Mouse (Mus musculus) brain, embryonic 14.5 days (tissue): Measurements from ENCODE around the gene Ddx31. TPM values are rescaled to one million over a fixed set of nuclear protein-coding genes. Genes with fewer than 3 reads are reported as not detected.

Source experiments
- DNase-seq: peaks from one replicate; pipeline ENCODE4 v3.0.0-alpha.2; 2011; ENCODE audit warnings: low read depth
- CTCF ChIP-seq: fragments of 200-500 bp; IDR thresholded peaks from 2 replicates; pipeline ENCODE4 v1.5.1; 2012; ENCODE audit warnings: inconsistent platforms, mild to moderate bottlenecking, moderate library complexity, borderline replicate concordance; ENCODE audit not compliant: insufficient read depth, insufficient read length; ENCODE audit errors: extremely low read depth
- POLR2A ChIP-seq: fragments of 200-500 bp; IDR thresholded peaks from 2 replicates; pipeline ENCODE4 v1.6.1; 2012; ENCODE audit warnings: mild to moderate bottlenecking, inconsistent platforms, borderline replicate concordance; ENCODE audit not compliant: poor library complexity, insufficient read depth, insufficient read length, severe bottlenecking; ENCODE audit errors: extremely low read depth
- polyA plus RNA-seq: library from polyadenylated mRNA; depleted of rRNA; stranded (reverse); fragments of >200 nt; gene quantifications from 2 replicates; pipeline ENCODE4 v1.2.3, GENCODE M21; 2012

Ddx31 gene
- polyA plus RNA-seq, 1 experiment, result 13.0 TPM

GRCm38 (mm10) chr2:28909818-28910710 is 69.9 kb downstream of the Ddx31 start:
- no peak for DNase-seq

GRCm38 (mm10) chr2:28910877-28911276 is 70.7 kb downstream of the Ddx31 start:
- no peak for DNase-seq

More at GRCm38 (mm10) chr2:28909818-28910710, 69.9 kb downstream of the Ddx31 start:
- TF ChIP-seq CTCF (no peak), POLR2A (no peak)

GRCm38 (mm10) chr2:28911331-28912038 is 71.3 kb downstream of the Ddx31 start:
- TF ChIP-seq CTCF (no peak), POLR2A (no peak)
- DNase-seq, result no peak

More at GRCm38 (mm10) chr2:28910877-28911276, 70.7 kb downstream of the Ddx31 start:
- TF ChIP-seq POLR2A (no peak), CTCF (no peak)

GRCm38 (mm10) chr2:28912039-28912700 is 72.0 kb downstream of the Ddx31 start:
- TF ChIP-seq POLR2A (no peak), CTCF (no peak)
- DNase-seq, result no peak

GRCm38 (mm10) chr2:28912961-28913360 is 72.8 kb downstream of the Ddx31 start:
- TF ChIP-seq CTCF, result no peak
- TF ChIP-seq POLR2A, result no peak
- DNase-seq, result no peak

GRCm38 (mm10) chr2:28914121-28914520 is 73.9 kb downstream of the Ddx31 start:
- TF ChIP-seq POLR2A, result no peak
- no peak for DNase-seq

- TF ChIP-seq CTCF, result peak; percentile 5; the same call in 1 of the 2 replicates
- TF ChIP-seq POLR2A, result no peak
- no peak for DNase-seq
These were observed 75.0 kb downstream of the Ddx31 start for GRCm38 (mm10) chr2:28915104-28915738.

GRCm38 (mm10) chr2:28915768-28916512 is 75.7 kb downstream of the Ddx31 start:
- TF ChIP-seq CTCF (no peak), POLR2A (no peak)
- DNase-seq, result no peak

- TF ChIP-seq POLR2A (no peak), CTCF (no peak)
These were observed 76.3 kb downstream of the Ddx31 start, which contains the start of gene Barhl1 for GRCm38 (mm10) chr2:28916513-28916865. Gene Barhl1 (minus strand): TSS chr2:28916668.

GRCm38 (mm10) chr2:28917156-28917517 is 76.9 kb downstream of the Ddx31 start:
- TF ChIP-seq POLR2A (no peak), CTCF (no peak)
- DNase-seq, result no peak

More at GRCm38 (mm10) chr2:28916513-28916865, 76.3 kb downstream of the Ddx31 start, which contains the start of gene Barhl1:
- peak; percentile 56 for DNase-seq
